Comparison of ENCODE assay signal across 26 mouse cellular contexts in genomic region chr1:17337827-17338226, GRCm38 (mm10).
DNase-seq lines count a peak whose midpoint lies in the region; ATAC-seq and TF ChIP-seq lines count a peak whose summit lies in the region.
"Had no signal": no experiment of that assay in that cellular context is flagged by ENCODE, and none has a peak within 500 bp of the region (broad histone marks: within the 10 kb centered on the region; RNA-seq: fewer than 3 reads in every experiment).

No protein-coding gene starts in this region.

- no peak for DNase-seq in frontal cortex, postnatal 36 days (ENCODE audit: low spot score in 2 of 2)
- peak; percentile 8 for DNase-seq in left cerebral cortex, adult 11 months (ENCODE audit: low spot score)
- no peak for DNase-seq in left cerebral cortex, adult 18-20 months (ENCODE audit: low spot score in 2 of 2)
- DNase-seq in ZHBTc4 (ENCODE audit: low read depth, low spot score) = peak; percentile 7
- DNase-seq in lung, adult 2 months = no peak
- DNase-seq: adrenal gland, adult 8-10 months; adrenal gland, postnatal 25 days; cerebellum, adult 18-20 months; cerebellum, adult 9-10 months; cerebellum, postnatal 14 days; gastrocnemius, postnatal 25 days; heart, adult 18-20 months; heart, postnatal 10 days; heart, postnatal 36 days had no signal

- no peak overlapping the region for H3K27ac ChIP-seq in kidney, embryonic 16.5 days (ENCODE audit: low read length)
- H3K27ac ChIP-seq: forebrain, embryonic 10.5 days; forebrain, embryonic 13.5 days; heart, embryonic 15.5 days; hindbrain, embryonic 10.5 days; hindbrain, embryonic 13.5 days; hindbrain, postnatal 0 days had no signal

- no peaks in the 10 kb centered on the region for H3K36me3 ChIP-seq in kidney, embryonic 16.5 days (ENCODE audit: insufficient read depth, low read length)
- H3K36me3 ChIP-seq: forebrain, embryonic 10.5 days; heart, embryonic 12.5 days; heart, embryonic 15.5 days; hindbrain, embryonic 10.5 days; hindbrain, embryonic 13.5 days had no signal

- no peak overlapping the region for H3K4me2 ChIP-seq in kidney, embryonic 16.5 days (replicated peaks; ENCODE audit: low read depth, low read length)
- H3K4me2 ChIP-seq: forebrain, embryonic 13.5 days; heart, embryonic 12.5 days; heart, embryonic 15.5 days; hindbrain, embryonic 13.5 days had no signal

- H3K9ac ChIP-seq in kidney, embryonic 16.5 days (replicated peaks; ENCODE audit: low read length) = no peak overlapping the region
- H3K9ac ChIP-seq: forebrain, embryonic 13.5 days; heart, embryonic 12.5 days; heart, embryonic 15.5 days; hindbrain, embryonic 13.5 days had no signal

- TF ChIP-seq CTCF in lung, adult 2 months (IDR thresholded peaks at IDR 0.05; ENCODE audit: insufficient read depth, low read length) = no peak

- no peaks in the 10 kb centered on the region for H3K27me3 ChIP-seq in kidney, embryonic 16.5 days (ENCODE audit: insufficient read depth, low read length)
- H3K27me3 ChIP-seq: forebrain, embryonic 13.5 days; heart, embryonic 12.5 days; heart, embryonic 15.5 days; hindbrain, embryonic 13.5 days; Patski had no signal

- TF ChIP-seq POLR2A in lung, adult 2 months (IDR thresholded peaks at IDR 0.05; ENCODE audit: borderline replicate concordance, extremely low read depth, low read depth, low read length) = no peak

- no peaks in the 10 kb centered on the region for H3K9me3 ChIP-seq in kidney, embryonic 16.5 days (ENCODE audit: low read length)
- H3K9me3 ChIP-seq: forebrain, embryonic 10.5 days; forebrain, embryonic 13.5 days; heart, embryonic 12.5 days; heart, embryonic 15.5 days; hindbrain, embryonic 10.5 days; hindbrain, embryonic 13.5 days had no signal

- no peak overlapping the region for H3K4me3 ChIP-seq in lung, adult 2 months (replicated peaks; ENCODE audit: extremely low read depth, low read depth, low read length)
- H3K4me3 ChIP-seq in kidney, embryonic 16.5 days (ENCODE audit: low read length) = no peak overlapping the region
- H3K4me3 ChIP-seq: forebrain, embryonic 10.5 days; forebrain, embryonic 13.5 days; heart, embryonic 12.5 days; heart, embryonic 15.5 days; hindbrain, embryonic 10.5 days; hindbrain, embryonic 13.5 days had no signal

- ATAC-seq in frontal cortex, adult (ENCODE audit: low TSS enrichment) = peak; percentile 86
- ATAC-seq in kidney, embryonic 16.5 days (ENCODE audit: low FRiP score, low TSS enrichment) = no peak
- ATAC-seq: activated CD4-positive, CD25-positive, alpha-beta regulatory T cell, adult 4 months; forebrain, embryonic 13.5 days; forebrain, embryonic 16.5 days; hindbrain, postnatal 0 days; Patski had no signal

- H3K4me1 ChIP-seq in lung, adult 2 months (ENCODE audit: control insufficient read depth, insufficient read depth, low read length) = no peaks in the 10 kb centered on the region
- H3K4me1 ChIP-seq in kidney, embryonic 16.5 days (ENCODE audit: insufficient read depth, low read length) = no peaks in the 10 kb centered on the region
- H3K4me1 ChIP-seq: forebrain, embryonic 10.5 days; forebrain, embryonic 13.5 days; heart, embryonic 12.5 days; heart, embryonic 15.5 days; hindbrain, embryonic 10.5 days; hindbrain, embryonic 13.5 days had no signal

Comparison
In these comparisons a context has a peak if more than half of its experiments do, and no peak if none do; other contexts are left out.
1. DNase-seq: peak in left cerebral cortex, adult 11 months (single experiment) and ZHBTc4 (single experiment); none in frontal cortex, postnatal 36 days (0 of 2), left cerebral cortex, adult 18-20 months (0 of 2) and lung, adult 2 months (single experiment).